Mouse (Mus musculus): ENCODE measurements at regions not wholly inside any gene's neighbourhood (a gene's known extent, or its start where the extent isn't known, plus 50 kb on each side); places are given as distances from the start of the nearest gene placed in this dataset.
"Not testable (repeated sequence)": the region's sequence is repeated elsewhere in the genome, so short reads cannot be mapped to it uniquely, and the experiment has no call there.

DNA sequence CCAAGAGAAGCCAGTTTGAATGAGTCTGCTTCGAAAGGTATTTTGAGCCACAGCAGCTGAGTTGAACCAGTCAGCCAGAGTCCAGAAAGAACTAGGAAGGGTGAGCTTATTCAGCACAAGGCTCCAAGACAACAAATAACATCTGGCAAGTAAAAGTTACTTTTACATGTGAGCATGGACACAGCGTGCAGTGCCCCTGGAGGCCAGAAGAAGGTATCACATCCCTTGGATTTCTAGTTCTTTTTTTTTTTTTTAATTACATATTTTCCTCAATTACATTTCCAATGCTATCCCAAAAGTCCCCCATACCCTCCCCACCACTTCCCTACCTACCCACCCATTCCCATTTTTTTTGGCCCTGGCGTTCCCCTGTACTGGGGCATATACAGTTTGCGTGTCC lies 367.4 kb downstream of the Gm9008 start:
- WGBS: 83% methylated on average over 3 of the region's 4 CpGs
- H3K4me3 ChIP-seq (ENCODE audit: low read length): not testable (repeated sequence)

DNA sequence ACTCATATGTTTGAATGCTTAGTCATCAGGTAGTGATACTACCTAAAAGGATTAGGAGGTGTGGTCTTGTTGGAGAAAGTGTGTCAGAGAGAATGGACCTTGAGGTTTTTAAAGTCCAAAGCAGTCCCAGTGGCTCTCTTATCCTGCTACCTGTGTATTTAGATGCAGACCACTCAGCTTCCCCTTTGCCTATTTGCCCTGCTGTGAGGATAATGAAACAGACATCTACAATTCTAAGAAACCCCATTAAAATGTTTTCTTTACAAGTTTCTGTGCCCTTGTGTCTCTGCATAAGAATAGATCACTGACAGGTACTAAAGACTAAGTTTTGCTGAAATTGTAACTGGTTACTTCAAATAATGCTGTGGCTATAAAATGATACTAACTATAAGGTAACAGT lies 381.8 kb downstream of the Gm9008 start:
- no peaks in the 10 kb centered on the region for H3K27me3 ChIP-seq (ENCODE audit: insufficient read depth, low read length)
- no peak overlapping the region for H3K4me3 ChIP-seq (ENCODE audit: low read length)
- no peak overlapping the region for H3K27ac ChIP-seq (ENCODE audit: low read length)
- H3K9ac ChIP-seq (replicated peaks; ENCODE audit: low read length): no peak overlapping the region
- ATAC-seq (ENCODE audit: low FRiP score, low TSS enrichment): no peak
- H3K9me3 ChIP-seq (ENCODE audit: low read length): no peaks in the 10 kb centered on the region
- no peaks in the 10 kb centered on the region for H3K36me3 ChIP-seq (ENCODE audit: insufficient read depth, low read length)
- H3K4me1 ChIP-seq (ENCODE audit: insufficient read depth, low read length): no peaks in the 10 kb centered on the region
- H3K4me2 ChIP-seq (replicated peaks; ENCODE audit: low read depth, low read length): no peak overlapping the region

More for the DNA sequence above, 367.4 kb downstream of the Gm9008 start:
- not testable (repeated sequence) for ATAC-seq (ENCODE audit: low FRiP score, low TSS enrichment); H3K27ac ChIP-seq (ENCODE audit: low read length); H3K36me3 ChIP-seq (ENCODE audit: insufficient read depth, low read length); H3K4me2 ChIP-seq (replicated peaks; ENCODE audit: low read depth, low read length); H3K9ac ChIP-seq (replicated peaks; ENCODE audit: low read length); H3K27me3 ChIP-seq (ENCODE audit: insufficient read depth, low read length); H3K9me3 ChIP-seq (ENCODE audit: low read length); H3K4me1 ChIP-seq (ENCODE audit: insufficient read depth, low read length)

DNA sequence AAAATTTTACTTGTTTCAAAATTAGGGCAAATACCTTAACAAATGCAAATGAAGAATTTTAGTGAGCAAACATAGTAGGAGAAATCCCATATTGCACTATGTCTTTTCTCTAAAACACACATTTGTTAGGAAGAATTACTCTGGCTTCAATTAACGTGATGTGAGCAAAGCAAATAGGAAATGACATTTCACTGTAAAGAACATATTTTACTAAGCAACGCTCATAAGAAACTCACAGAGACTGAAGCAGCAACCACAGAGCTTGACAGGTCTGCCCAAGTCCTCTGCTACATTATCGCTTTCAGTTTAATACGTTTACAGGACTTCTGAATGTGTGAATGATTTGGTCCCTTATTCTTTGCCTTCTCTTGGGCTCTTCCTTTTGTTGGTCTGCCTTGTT lies 383.2 kb downstream of the Gm9008 start:
- no peak overlapping the region for H3K27ac ChIP-seq (ENCODE audit: low read length)
- no peak overlapping the region for H3K4me2 ChIP-seq (replicated peaks; ENCODE audit: low read depth, low read length)
- H3K4me1 ChIP-seq (ENCODE audit: insufficient read depth, low read length): no peaks in the 10 kb centered on the region
- WGBS: 67% methylated on average over 4 of the region's 4 CpGs
- no peak overlapping the region for H3K4me3 ChIP-seq (ENCODE audit: low read length)
- H3K27me3 ChIP-seq (ENCODE audit: insufficient read depth, low read length): no peaks in the 10 kb centered on the region
- H3K36me3 ChIP-seq (ENCODE audit: insufficient read depth, low read length): no peaks in the 10 kb centered on the region
- H3K9me3 ChIP-seq (ENCODE audit: low read length): no peaks in the 10 kb centered on the region
- H3K9ac ChIP-seq (replicated peaks; ENCODE audit: low read length): no peak overlapping the region
- no peak for ATAC-seq (ENCODE audit: low FRiP score, low TSS enrichment)

DNA sequence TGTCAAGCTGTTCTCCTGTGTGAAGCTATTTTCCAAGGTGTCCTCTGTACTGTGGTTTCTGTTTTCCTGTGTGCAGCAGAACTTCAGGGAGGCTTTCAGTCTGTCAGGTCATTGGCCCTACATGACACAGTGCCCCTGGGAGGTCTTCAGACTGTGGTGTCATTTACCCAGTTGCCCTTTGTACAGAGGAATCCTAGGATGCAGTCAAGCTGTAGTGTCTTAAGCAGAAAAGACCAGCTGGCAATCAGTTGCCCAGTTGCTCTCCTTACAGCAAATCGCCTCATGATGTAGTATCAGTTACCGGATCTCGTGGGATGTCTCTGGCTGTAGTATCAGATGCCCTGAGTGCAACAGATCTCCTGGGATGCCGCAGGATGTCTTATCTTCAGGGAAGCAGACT lies 432.2 kb downstream of the Gm9008 start:
- Histone ChIP-seq H3K27me3 (ENCODE audit: insufficient read depth, low read length) (no peaks in the 10 kb centered on the region), H3K4me1 (ENCODE audit: insufficient read depth, low read length) (no peaks in the 10 kb centered on the region), H3K4me3 (ENCODE audit: low read length) (no peak overlapping the region), H3K9me3 (ENCODE audit: low read length) (no peaks in the 10 kb centered on the region), H3K27ac (ENCODE audit: low read length) (no peak overlapping the region), H3K36me3 (ENCODE audit: insufficient read depth, low read length) (no peaks in the 10 kb centered on the region), H3K9ac (replicated peaks; ENCODE audit: low read length) (no peak overlapping the region), H3K4me2 (replicated peaks; ENCODE audit: low read depth, low read length) (no peak overlapping the region)
- ATAC-seq (ENCODE audit: low FRiP score, low TSS enrichment): peak; percentile 81
- WGBS: 48% methylated on average over 4 of the region's 4 CpGs

DNA sequence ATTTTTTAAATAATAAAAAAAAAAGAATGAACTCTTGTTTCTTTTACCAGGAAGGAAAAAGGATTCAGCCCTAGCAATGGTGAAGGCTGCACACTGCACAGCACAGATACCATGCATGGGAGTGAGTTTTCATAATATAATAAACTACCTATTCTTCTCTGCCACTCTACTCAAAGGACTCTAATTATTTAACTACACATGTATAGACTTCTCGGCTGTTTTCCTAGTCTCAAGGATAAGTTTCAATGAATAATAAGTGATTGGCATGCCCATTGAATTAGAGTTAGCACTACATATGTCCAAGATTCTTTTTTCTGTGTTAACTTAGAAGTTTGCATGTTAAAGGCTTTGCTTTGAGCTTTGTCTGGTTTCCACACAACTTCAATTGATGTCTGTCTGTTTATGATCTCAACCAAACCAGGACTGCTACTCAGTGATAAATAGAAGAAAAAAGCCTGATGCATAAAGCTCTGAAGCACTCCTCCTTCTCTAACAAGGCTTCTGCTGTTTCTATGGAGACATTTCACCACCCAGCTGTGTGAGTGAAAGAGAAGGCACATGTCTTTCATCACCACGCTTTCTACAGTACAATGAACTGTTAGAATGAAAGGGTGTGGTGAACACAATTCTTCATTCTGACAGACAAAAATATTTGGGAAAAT lies 444.8 kb downstream of the Gm9008 start:
- no peak overlapping the region for H3K27ac ChIP-seq (ENCODE audit: low read length)
- no peak overlapping the region for H3K9ac ChIP-seq (replicated peaks; ENCODE audit: low read length)
- H3K4me1 ChIP-seq (ENCODE audit: insufficient read depth, low read length): no peaks in the 10 kb centered on the region
- no peak for ATAC-seq (ENCODE audit: low FRiP score, low TSS enrichment)
- H3K4me3 ChIP-seq (ENCODE audit: low read length): no peak overlapping the region
- H3K27me3 ChIP-seq (ENCODE audit: insufficient read depth, low read length): no peaks in the 10 kb centered on the region
- no peaks in the 10 kb centered on the region for H3K36me3 ChIP-seq (ENCODE audit: insufficient read depth, low read length)
- WGBS: 77% methylated on average over 2 of the region's 2 CpGs
- no peak overlapping the region for H3K4me2 ChIP-seq (replicated peaks; ENCODE audit: low read depth, low read length)
- H3K9me3 ChIP-seq (ENCODE audit: low read length): no peaks in the 10 kb centered on the region

DNA sequence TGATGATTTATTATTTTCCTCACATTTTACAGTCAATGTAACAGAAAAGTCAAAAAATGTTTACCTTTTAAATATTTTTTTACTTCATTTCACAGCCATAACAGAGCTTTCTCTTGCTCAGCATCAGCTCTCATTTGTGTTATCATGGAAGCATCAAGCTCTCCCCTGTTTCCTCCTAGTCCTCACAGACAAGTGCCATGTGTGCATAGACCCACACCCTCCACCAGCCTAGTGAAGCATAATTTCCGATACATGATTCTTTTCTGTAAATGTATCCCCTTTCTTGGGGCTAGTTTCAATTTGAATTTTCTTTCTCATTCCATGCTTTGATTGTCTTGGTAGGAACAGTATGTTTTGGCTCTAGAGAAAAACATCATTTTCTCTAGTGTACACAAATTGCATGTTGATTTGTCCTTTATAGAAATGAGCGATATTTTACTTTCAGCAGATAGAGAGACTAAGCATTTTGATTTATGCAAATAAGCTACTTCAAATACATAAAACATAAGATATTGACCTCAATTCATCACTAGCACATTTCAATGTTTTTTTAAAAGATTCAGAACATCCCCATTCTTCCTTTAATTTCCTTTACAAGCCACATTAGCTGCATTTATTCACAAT lies 489.7 kb downstream of the Gm9008 start:
- no peak overlapping the region for H3K27ac ChIP-seq (ENCODE audit: low read length)
- no peak overlapping the region for H3K9ac ChIP-seq (replicated peaks; ENCODE audit: low read length)
- no peak overlapping the region for H3K4me3 ChIP-seq (ENCODE audit: low read length)
- H3K36me3 ChIP-seq (ENCODE audit: insufficient read depth, low read length): no peaks in the 10 kb centered on the region
- H3K27me3 ChIP-seq (ENCODE audit: insufficient read depth, low read length): no peaks in the 10 kb centered on the region
- H3K4me1 ChIP-seq (ENCODE audit: insufficient read depth, low read length): no peaks in the 10 kb centered on the region
- ATAC-seq (ENCODE audit: low FRiP score, low TSS enrichment): no peak
- WGBS: 81% methylated on average over 2 of the region's 2 CpGs
- no peak overlapping the region for H3K4me2 ChIP-seq (replicated peaks; ENCODE audit: low read depth, low read length)
- no peaks in the 10 kb centered on the region for H3K9me3 ChIP-seq (ENCODE audit: low read length)

All from kidney, embryonic 16.5 days (tissue).